Mouse (Mus musculus): ENCODE measurements around the gene P2ry12. TPM values are rescaled to one million over a fixed set of nuclear protein-coding genes. Genes with fewer than 3 reads are reported as not detected.

P2ry12 gene
- polyA plus RNA-seq, 1 experiment = not detected

GRCm38 (mm10) chr3:59169921-59170627, 92.6 kb downstream of the P2ry12 start:
- no peak overlapping the region for H3K9ac ChIP-seq (ENCODE audit: low read depth, poor library complexity, severe bottlenecking)
- no peaks in the 10 kb centered on the region for H3K27me3 ChIP-seq (ENCODE audit: control insufficient read depth, insufficient read depth, low read length, poor library complexity, severe bottlenecking)
- no peaks in the 10 kb centered on the region for H3K4me1 ChIP-seq (ENCODE audit: control insufficient read depth, insufficient read depth, low read length)
- no peak for TF ChIP-seq POLR2A (IDR thresholded peaks at IDR 0.05; ENCODE audit: insufficient read depth, low read length)
- TF ChIP-seq CTCF (IDR thresholded peaks at IDR 0.05; ENCODE audit: low read depth, low read length) = no peak
- TF ChIP-seq EP300 (IDR thresholded peaks at IDR 0.05; ENCODE audit: insufficient read depth, low read depth, low read length) = no peak
- no peaks in the 10 kb centered on the region for H3K9me3 ChIP-seq (replicated peaks; ENCODE audit: control insufficient read depth, insufficient read depth, low read length, poor library complexity, severe bottlenecking)
- H3K36me3 ChIP-seq (ENCODE audit: control insufficient read depth, insufficient read depth, low read length, poor library complexity, severe bottlenecking) = no peaks in the 10 kb centered on the region
- H3K27ac ChIP-seq (ENCODE audit: insufficient read depth, low read length) = no peak overlapping the region
- H3K4me3 ChIP-seq (ENCODE audit: low read depth, low read length) = no peak overlapping the region

GRCm38 (mm10) chr3:59169215-59169614, 93.5 kb downstream of the P2ry12 start:
- TF ChIP-seq EP300 (IDR thresholded peaks at IDR 0.05; ENCODE audit: insufficient read depth, low read depth, low read length) (no peak), POLR2A (IDR thresholded peaks at IDR 0.05; ENCODE audit: insufficient read depth, low read length) (no peak), CTCF (IDR thresholded peaks at IDR 0.05; ENCODE audit: low read depth, low read length) (no peak)
- H3K9ac ChIP-seq (ENCODE audit: low read depth, poor library complexity, severe bottlenecking) = no peak overlapping the region
- no peaks in the 10 kb centered on the region for H3K36me3 ChIP-seq (ENCODE audit: control insufficient read depth, insufficient read depth, low read length, poor library complexity, severe bottlenecking)
- H3K4me3 ChIP-seq (ENCODE audit: low read depth, low read length) = no peak overlapping the region
- H3K4me1 ChIP-seq (ENCODE audit: control insufficient read depth, insufficient read depth, low read length) = no peaks in the 10 kb centered on the region
- H3K27ac ChIP-seq (ENCODE audit: insufficient read depth, low read length) = no peak overlapping the region
- H3K27me3 ChIP-seq (ENCODE audit: control insufficient read depth, insufficient read depth, low read length, poor library complexity, severe bottlenecking) = no peaks in the 10 kb centered on the region
- H3K9me3 ChIP-seq (replicated peaks; ENCODE audit: control insufficient read depth, insufficient read depth, low read length, poor library complexity, severe bottlenecking) = no peaks in the 10 kb centered on the region

GRCm38 (mm10) chr3:59168476-59168875, 94.2 kb downstream of the P2ry12 start:
- Histone ChIP-seq H3K9ac (ENCODE audit: low read depth, poor library complexity, severe bottlenecking) (no peak overlapping the region), H3K27ac (ENCODE audit: insufficient read depth, low read length) (no peak overlapping the region), H3K9me3 (replicated peaks; ENCODE audit: control insufficient read depth, insufficient read depth, low read length, poor library complexity, severe bottlenecking) (no peaks in the 10 kb centered on the region), H3K4me3 (ENCODE audit: low read depth, low read length) (no peak overlapping the region), H3K36me3 (ENCODE audit: control insufficient read depth, insufficient read depth, low read length, poor library complexity, severe bottlenecking) (no peaks in the 10 kb centered on the region), H3K4me1 (ENCODE audit: control insufficient read depth, insufficient read depth, low read length) (no peaks in the 10 kb centered on the region), H3K27me3 (ENCODE audit: control insufficient read depth, insufficient read depth, low read length, poor library complexity, severe bottlenecking) (no peaks in the 10 kb centered on the region)
- TF ChIP-seq POLR2A (IDR thresholded peaks at IDR 0.05; ENCODE audit: insufficient read depth, low read length) (no peak), CTCF (IDR thresholded peaks at IDR 0.05; ENCODE audit: low read depth, low read length) (no peak), EP300 (IDR thresholded peaks at IDR 0.05; ENCODE audit: insufficient read depth, low read depth, low read length) (no peak)

- Histone ChIP-seq H3K27me3 (ENCODE audit: control insufficient read depth, insufficient read depth, low read length, poor library complexity, severe bottlenecking) (no peaks in the 10 kb centered on the region), H3K36me3 (ENCODE audit: control insufficient read depth, insufficient read depth, low read length, poor library complexity, severe bottlenecking) (no peaks in the 10 kb centered on the region), H3K27ac (ENCODE audit: insufficient read depth, low read length) (no peak overlapping the region)
These were observed 95.1 kb downstream of the P2ry12 start for GRCm38 (mm10) chr3:59167417-59168054.

More at GRCm38 (mm10) chr3:59167417-59168054, 95.1 kb downstream of the P2ry12 start:
- TF ChIP-seq CTCF (IDR thresholded peaks at IDR 0.05; ENCODE audit: low read depth, low read length) (no peak), EP300 (IDR thresholded peaks at IDR 0.05; ENCODE audit: insufficient read depth, low read depth, low read length) (no peak), POLR2A (IDR thresholded peaks at IDR 0.05; ENCODE audit: insufficient read depth, low read length) (no peak)
- no peak overlapping the region for H3K9ac ChIP-seq (ENCODE audit: low read depth, poor library complexity, severe bottlenecking)
- H3K4me1 ChIP-seq (ENCODE audit: control insufficient read depth, insufficient read depth, low read length) = no peaks in the 10 kb centered on the region
- no peak overlapping the region for H3K4me3 ChIP-seq (ENCODE audit: low read depth, low read length)
- H3K9me3 ChIP-seq (replicated peaks; ENCODE audit: control insufficient read depth, insufficient read depth, low read length, poor library complexity, severe bottlenecking) = no peaks in the 10 kb centered on the region

Other genes with a start within 250 kb of the P2ry12 start
- not detected in 2 replicates for gene Gpr171, start 161.1 kb downstream of the P2ry12 start, polyA plus RNA-seq (2011; ENCODE audit: insufficient read depth, insufficient read length, low read depth, missing spikeins)
- gene P2ry14, start 109.3 kb downstream of the P2ry12 start, polyA plus RNA-seq (2011; ENCODE audit: insufficient read depth, insufficient read length, low read depth, missing spikeins) = 0.70 and 0.81 TPM in 2 replicates
- not detected in 2 replicates for gene Gpr87, start 67.8 kb downstream of the P2ry12 start, polyA plus RNA-seq (2011; ENCODE audit: insufficient read depth, insufficient read length, low read depth, missing spikeins)
- not detected in 2 replicates for gene P2ry13, start 52.0 kb downstream of the P2ry12 start, polyA plus RNA-seq (2011; ENCODE audit: insufficient read depth, insufficient read length, low read depth, missing spikeins)
- 3.2 and 3.8 TPM in 2 replicates for gene Igsf10, start 81.5 kb upstream of the P2ry12 start, polyA plus RNA-seq (2011; ENCODE audit: insufficient read depth, insufficient read length, low read depth, missing spikeins)